Mouse (Mus musculus): ENCODE data around the gene Rin2. TPM values are rescaled to one million over a fixed set of nuclear protein-coding genes. Genes with fewer than 3 reads are reported as not detected.

The Rin2 gene
- polyA plus RNA-seq, 1 experiment from 2014 or later, result 32.5 TPM

GRCm38 (mm10) chr2:145840910-145841870 is 166.2 kb downstream of the Rin2 start:
- Histone ChIP-seq H3K4me3 (ENCODE audit: low read length) (no peak overlapping the region), H3K36me3 (ENCODE audit: insufficient read depth, low read length) (peaks cover 14% of the 10 kb centered on the region), H3K9me3 (ENCODE audit: low read length) (no peaks in the 10 kb centered on the region), H3K4me2 (replicated peaks; ENCODE audit: low read depth, low read length) (no peak overlapping the region), H3K27ac (ENCODE audit: low read length) (no peak overlapping the region), H3K27me3 (ENCODE audit: insufficient read depth, low read length) (no peaks in the 10 kb centered on the region), H3K4me1 (ENCODE audit: insufficient read depth, low read length) (peaks cover 5% of the 10 kb centered on the region; the same call in 1 of the 2 replicates), H3K9ac (replicated peaks; ENCODE audit: low read length) (no peak overlapping the region)
- WGBS, result 44% methylated on average over 12 of the region's 12 CpGs
- peak; percentile 62 for ATAC-seq (ENCODE audit: low FRiP score, low TSS enrichment)

GRCm38 (mm10) chr2:145843322-145843721 is 168.3 kb downstream of the Rin2 start:
- no peaks in the 10 kb centered on the region for H3K27me3 ChIP-seq (ENCODE audit: insufficient read depth, low read length)
- H3K9ac ChIP-seq (replicated peaks; ENCODE audit: low read length), result no peak overlapping the region
- H3K36me3 ChIP-seq (ENCODE audit: insufficient read depth, low read length), result peaks cover 23% of the 10 kb centered on the region
- H3K9me3 ChIP-seq (ENCODE audit: low read length), result no peaks in the 10 kb centered on the region
- no peak overlapping the region for H3K27ac ChIP-seq (ENCODE audit: low read length)
- peak; percentile 56; the same call in 1 of the 2 replicates for ATAC-seq (ENCODE audit: low FRiP score, low TSS enrichment)
- peaks cover 5% of the 10 kb centered on the region; the same call in 1 of the 2 replicates for H3K4me1 ChIP-seq (ENCODE audit: insufficient read depth, low read length)
- H3K4me3 ChIP-seq (ENCODE audit: low read length), result no peak overlapping the region
- WGBS, result 86% methylated on average over 6 of the region's 6 CpGs
- no peak overlapping the region for H3K4me2 ChIP-seq (replicated peaks; ENCODE audit: low read depth, low read length)

GRCm38 (mm10) chr2:145846595-145846994 is 171.6 kb downstream of the Rin2 start:
- peaks cover 10% of the 10 kb centered on the region; the same call in 1 of the 2 replicates for H3K4me1 ChIP-seq (ENCODE audit: insufficient read depth, low read length)
- H3K27ac ChIP-seq (ENCODE audit: low read length), result no peak overlapping the region
- no peak for ATAC-seq (ENCODE audit: low FRiP score, low TSS enrichment)
- no peaks in the 10 kb centered on the region for H3K27me3 ChIP-seq (ENCODE audit: insufficient read depth, low read length)
- peaks cover 42% of the 10 kb centered on the region; the same call in 1 of the 2 replicates for H3K36me3 ChIP-seq (ENCODE audit: insufficient read depth, low read length)
- no peak overlapping the region for H3K9ac ChIP-seq (replicated peaks; ENCODE audit: low read length)
- 89% methylated on average over 3 of the region's 3 CpGs for WGBS
- no peak overlapping the region for H3K4me2 ChIP-seq (replicated peaks; ENCODE audit: low read depth, low read length)
- H3K4me3 ChIP-seq (ENCODE audit: low read length), result no peak overlapping the region
- H3K9me3 ChIP-seq (ENCODE audit: low read length), result no peaks in the 10 kb centered on the region

- Histone ChIP-seq H3K9ac (replicated peaks; ENCODE audit: low read length) (no peak overlapping the region), H3K4me3 (ENCODE audit: low read length) (no peak overlapping the region), H3K4me1 (ENCODE audit: insufficient read depth, low read length) (peaks cover 9% of the 10 kb centered on the region; the same call in 1 of the 2 replicates), H3K4me2 (replicated peaks; ENCODE audit: low read depth, low read length) (no peak overlapping the region), H3K9me3 (ENCODE audit: low read length) (no peaks in the 10 kb centered on the region), H3K27ac (ENCODE audit: low read length) (peak overlapping the region; percentile 34), H3K27me3 (ENCODE audit: insufficient read depth, low read length) (no peaks in the 10 kb centered on the region), H3K36me3 (ENCODE audit: insufficient read depth, low read length) (peaks cover 51% of the 10 kb centered on the region; the same call in 1 of the 2 replicates)
- WGBS, result 71% methylated on average over 10 of the region's 10 CpGs
- ATAC-seq (ENCODE audit: low FRiP score, low TSS enrichment), result no peak
These were observed 174.3 kb downstream of the Rin2 start for GRCm38 (mm10) chr2:145849170-145849905.

GRCm38 (mm10) chr2:145850779-145851178 is 175.8 kb downstream of the Rin2 start:
- 68% methylated on average over 4 of the region's 4 CpGs for WGBS
- ATAC-seq (ENCODE audit: low FRiP score, low TSS enrichment), result peak; percentile 52; the same call in 1 of the 2 replicates
- Histone ChIP-seq H3K36me3 (ENCODE audit: insufficient read depth, low read length) (peaks cover 43% of the 10 kb centered on the region; the same call in 1 of the 2 replicates), H3K4me2 (replicated peaks; ENCODE audit: low read depth, low read length) (no peak overlapping the region), H3K4me1 (ENCODE audit: insufficient read depth, low read length) (peaks cover 9% of the 10 kb centered on the region; the same call in 1 of the 2 replicates), H3K9me3 (ENCODE audit: low read length) (no peaks in the 10 kb centered on the region), H3K4me3 (ENCODE audit: low read length) (no peak overlapping the region), H3K27ac (ENCODE audit: low read length) (no peak overlapping the region), H3K27me3 (ENCODE audit: insufficient read depth, low read length) (no peaks in the 10 kb centered on the region), H3K9ac (replicated peaks; ENCODE audit: low read length) (no peak overlapping the region)

GRCm38 (mm10) chr2:145855831-145856230 is 180.8 kb downstream of the Rin2 start:
- no peak for ATAC-seq (ENCODE audit: low FRiP score, low TSS enrichment)
- WGBS, result 89% methylated on average over 9 of the region's 9 CpGs
- H3K27me3 ChIP-seq (ENCODE audit: insufficient read depth, low read length), result no peaks in the 10 kb centered on the region
- H3K4me1 ChIP-seq (ENCODE audit: insufficient read depth, low read length), result peaks cover 23% of the 10 kb centered on the region
- H3K4me2 ChIP-seq (replicated peaks; ENCODE audit: low read depth, low read length), result no peak overlapping the region
- H3K27ac ChIP-seq (ENCODE audit: low read length), result no peak overlapping the region
- no peak overlapping the region for H3K9ac ChIP-seq (replicated peaks; ENCODE audit: low read length)
- H3K9me3 ChIP-seq (ENCODE audit: low read length), result no peaks in the 10 kb centered on the region
- H3K36me3 ChIP-seq (ENCODE audit: insufficient read depth, low read length), result peaks cover 17% of the 10 kb centered on the region; the same call in 1 of the 2 replicates
- H3K4me3 ChIP-seq (ENCODE audit: low read length), result no peak overlapping the region

GRCm38 (mm10) chr2:145857864-145858263 is 182.8 kb downstream of the Rin2 start:
- Histone ChIP-seq H3K36me3 (ENCODE audit: insufficient read depth, low read length) (0 out of 2 replicates have a peak, but pooled peaks cover 3% of the 10 kb centered on the region), H3K9ac (replicated peaks; ENCODE audit: low read length) (no peak overlapping the region), H3K27me3 (ENCODE audit: insufficient read depth, low read length) (no peaks in the 10 kb centered on the region), H3K4me3 (ENCODE audit: low read length) (no peak overlapping the region), H3K4me2 (replicated peaks; ENCODE audit: low read depth, low read length) (no peak overlapping the region), H3K4me1 (ENCODE audit: insufficient read depth, low read length) (peaks cover 32% of the 10 kb centered on the region), H3K9me3 (ENCODE audit: low read length) (no peaks in the 10 kb centered on the region), H3K27ac (ENCODE audit: low read length) (no peak overlapping the region)
- no peak for ATAC-seq (ENCODE audit: low FRiP score, low TSS enrichment)
- 68% methylated on average over 8 of the region's 8 CpGs for WGBS

- Histone ChIP-seq H3K4me1 (ENCODE audit: insufficient read depth, low read length) (peaks cover 39% of the 10 kb centered on the region), H3K9ac (replicated peaks; ENCODE audit: low read length) (no peak overlapping the region), H3K27ac (ENCODE audit: low read length) (peak overlapping the region; percentile 95), H3K27me3 (ENCODE audit: insufficient read depth, low read length) (no peaks in the 10 kb centered on the region), H3K36me3 (ENCODE audit: insufficient read depth, low read length) (0 out of 2 replicates have a peak, but pooled peaks cover 3% of the 10 kb centered on the region), H3K9me3 (ENCODE audit: low read length) (no peaks in the 10 kb centered on the region), H3K4me3 (ENCODE audit: low read length) (no peak overlapping the region), H3K4me2 (replicated peaks; ENCODE audit: low read depth, low read length) (peak overlapping the region; percentile 55; the same call in 1 of the 2 replicates)
- 46% methylated on average over 7 of the region's 7 CpGs for WGBS
- peak; percentile 28 for ATAC-seq (ENCODE audit: low FRiP score, low TSS enrichment)
These were observed 184.5 kb downstream of the Rin2 start for GRCm38 (mm10) chr2:145859442-145859931.

- no peaks in the 10 kb centered on the region for H3K27me3 ChIP-seq (ENCODE audit: insufficient read depth, low read length)
- WGBS, result 17% methylated on average over 40 of the region's 40 CpGs
- H3K36me3 ChIP-seq (ENCODE audit: insufficient read depth, low read length), result 0 out of 2 replicates have a peak, but pooled peaks cover 3% of the 10 kb centered on the region
- peak; percentile 82 for ATAC-seq (ENCODE audit: low FRiP score, low TSS enrichment)
- peak overlapping the region; percentile 39 for H3K4me3 ChIP-seq (ENCODE audit: low read length)
- no peaks in the 10 kb centered on the region for H3K9me3 ChIP-seq (ENCODE audit: low read length)
- peak overlapping the region; percentile 61 for H3K9ac ChIP-seq (replicated peaks; ENCODE audit: low read length)
- peak overlapping the region; percentile 55 for H3K4me2 ChIP-seq (replicated peaks; ENCODE audit: low read depth, low read length)
- peaks cover 39% of the 10 kb centered on the region for H3K4me1 ChIP-seq (ENCODE audit: insufficient read depth, low read length)
- peak overlapping the region; percentile 95 for H3K27ac ChIP-seq (ENCODE audit: low read length)
These were observed 185.2 kb downstream of the Rin2 start for GRCm38 (mm10) chr2:145859932-145860801.
